Mouse (Mus musculus) spleen, adult 18-20 months (tissue): ENCODE results near the gene Aqp5.

Experiments
- DNase-seq, 2 experiments: peaks; one replicate each; pipeline ENCODE4 v3.0.0; 2022; ENCODE audit warnings: mixed read lengths in 2 of 2

The Aqp5 gene

DNA sequence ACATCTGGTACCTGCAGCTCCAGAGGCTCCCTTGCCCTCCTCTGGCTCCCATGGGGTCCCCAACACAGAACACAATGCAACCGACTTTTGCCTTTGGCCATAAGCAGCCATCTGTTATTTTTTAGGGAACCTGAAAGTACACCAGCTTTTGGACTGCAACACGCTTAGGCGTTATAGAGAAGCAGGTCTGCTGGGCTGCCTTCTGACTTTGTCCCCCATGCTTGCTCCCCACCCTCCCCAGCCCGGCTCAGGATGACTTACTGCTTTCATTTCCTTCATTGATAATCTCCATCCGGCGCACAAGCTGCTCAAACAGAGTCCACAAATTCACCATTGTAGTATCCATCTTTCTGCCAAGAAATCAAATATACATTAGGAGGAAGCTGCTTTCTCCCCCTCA, 52.0 kb downstream of the Aqp5 start:
- no peak for DNase-seq

DNA sequence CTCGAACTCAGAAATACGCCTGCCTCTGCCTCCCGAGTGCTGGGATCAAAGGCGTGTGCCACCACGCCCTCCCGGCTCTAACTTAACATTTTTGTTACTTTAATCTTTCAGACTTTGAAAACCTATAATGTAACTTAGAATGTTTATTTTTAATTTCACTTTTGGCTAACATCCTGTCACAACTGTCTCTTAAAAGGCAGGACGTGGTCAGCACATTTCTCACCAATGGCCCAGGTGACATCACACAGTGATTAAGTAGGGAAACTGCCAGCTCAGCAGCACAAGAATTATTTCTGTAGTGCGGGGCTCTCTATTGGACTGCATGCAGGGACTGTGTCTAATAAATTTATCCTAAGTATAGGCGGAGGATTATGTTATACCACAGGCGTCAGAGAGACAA, 53.2 kb downstream of the Aqp5 start:
- DNase-seq = no peak
